Mouse (Mus musculus) MEL (cell line): ENCODE data around the gene E130208F15Rik. TPM values are rescaled to one million over a fixed set of nuclear protein-coding genes. Genes with fewer than 3 reads are reported as not detected.

Experiments
- DNase-seq: peaks from one replicate; pipeline ENCODE4 v3.0.0; 2011; ENCODE audit warnings: low read depth, low spot score
- H3K27ac ChIP-seq: 2 replicates; pipeline ENCODE4 v1.5.1; 2012; ENCODE audit warnings: low read depth, mild to moderate bottlenecking, control low read depth, low read length, moderate library complexity; ENCODE audit not compliant: control insufficient read depth
- H3K27me3 ChIP-seq, 2 experiments: fragments of 150-350 bp in 1 of 2; sonication (generic) in 1 of 2; 2 replicates each; pipeline ENCODE4 v1.6.1; 2012; ENCODE audit warnings: low read length in 2 of 2, mild to moderate bottlenecking in 2 of 2, improper control_type of control experiment in 1 of 2, moderate library complexity in 1 of 2; ENCODE audit not compliant: insufficient read depth in 2 of 2, control insufficient read depth in 1 of 2
- H3K36me3 ChIP-seq, 2 experiments: 2 replicates each; pipeline ENCODE4 v1.6.1; 2012 to 2014; ENCODE audit warnings: low read length in 2 of 2, improper control_type of control experiment in 1 of 2, inconsistent platforms in 1 of 2, mild to moderate bottlenecking in 1 of 2; ENCODE audit not compliant: insufficient read depth in 2 of 2, control insufficient read depth in 1 of 2
- H3K4me1 ChIP-seq, 2 experiments: fragments of 150-350 bp in 1 of 2; sonication (generic) in 1 of 2; 2 replicates each; pipeline ENCODE4 v1.6.1; 2012; ENCODE audit warnings: low read length in 2 of 2, improper control_type of control experiment in 1 of 2, mild to moderate bottlenecking in 1 of 2; ENCODE audit not compliant: insufficient read depth in 2 of 2, control insufficient read depth in 1 of 2
- H3K4me3 ChIP-seq, 2 experiments: fragments of 150-350 bp in 1 of 2; sonication (generic) in 1 of 2; 2 replicates each; pipeline ENCODE4 v1.5.1; 2012; ENCODE audit warnings: low read depth in 2 of 2, low read length in 2 of 2, mild to moderate bottlenecking in 2 of 2, moderate library complexity in 2 of 2, control low read depth in 1 of 2, improper control_type of control experiment in 1 of 2; ENCODE audit not compliant: control insufficient read depth in 1 of 2, insufficient read depth in 1 of 2
- H3K79me2 ChIP-seq: 2 replicates; pipeline ENCODE4 v1.6.1; 2012; ENCODE audit warnings: mild to moderate bottlenecking, low read length, moderate library complexity; ENCODE audit not compliant: control insufficient read depth, poor library complexity, insufficient read depth
- H3K9ac ChIP-seq: 2 replicates; pipeline ENCODE4 v1.6.1; 2012; ENCODE audit warnings: low read depth, mild to moderate bottlenecking, control low read depth, low read length, moderate library complexity; ENCODE audit not compliant: control insufficient read depth, poor library complexity, severe bottlenecking
- H3K9me3 ChIP-seq: fragments of 150-350 bp; sonication (generic); replicated peaks from 2 replicates; pipeline ENCODE4 v1.6.1; 2012; ENCODE audit warnings: mild to moderate bottlenecking, low read length, improper control_type of control experiment, moderate library complexity; ENCODE audit not compliant: insufficient read depth
- BHLHE40 ChIP-seq: IDR thresholded peaks from 2 replicates; pipeline ENCODE4 v1.6.1; 2012; ENCODE audit warnings: low read depth, mild to moderate bottlenecking, inconsistent platforms, low read length, improper control_type of control experiment, borderline replicate concordance
- E2F4 ChIP-seq: IDR thresholded peaks from 2 replicates; pipeline ENCODE4 v1.6.1; 2011; ENCODE audit warnings: low read depth, low read length, improper control_type of control experiment, borderline replicate concordance
- ELF1 ChIP-seq: IDR thresholded peaks from 2 replicates; pipeline ENCODE4 v1.6.1; 2014; ENCODE audit warnings: low read depth, mild to moderate bottlenecking, inconsistent platforms, low read length, improper control_type of control experiment, moderate library complexity
- ETS1 ChIP-seq: IDR thresholded peaks from 2 replicates; pipeline ENCODE4 v1.6.1; 2012; ENCODE audit warnings: low read depth, mild to moderate bottlenecking, inconsistent platforms, low read length, improper control_type of control experiment, moderate library complexity
- GATA1 ChIP-seq: IDR thresholded peaks from 2 replicates; pipeline ENCODE4 v1.6.1; 2011; ENCODE audit warnings: low read depth, low read length, improper control_type of control experiment
- KAT2A ChIP-seq: conservative IDR thresholded peaks from 2 replicates; pipeline ENCODE4 v1.6.1; 2012; ENCODE audit warnings: low read depth, low read length, improper control_type of control experiment, inconsistent platforms
- MAFK ChIP-seq: IDR thresholded peaks from 2 replicates; pipeline ENCODE4 v1.6.1; 2011; ENCODE audit warnings: low read depth, mild to moderate bottlenecking, low read length, improper control_type of control experiment, borderline replicate concordance
- MAX ChIP-seq: IDR thresholded peaks from 2 replicates; pipeline ENCODE4 v1.6.1; 2011; ENCODE audit warnings: low read length, improper control_type of control experiment
- MXI1 ChIP-seq: IDR thresholded peaks from 2 replicates; pipeline ENCODE4 v1.6.1; 2011; ENCODE audit warnings: mild to moderate bottlenecking, low read depth, low read length, improper control_type of control experiment
- MYB ChIP-seq: IDR thresholded peaks from 2 replicates; pipeline ENCODE4 v1.6.1; 2011; ENCODE audit warnings: mild to moderate bottlenecking, low read depth, low read length, improper control_type of control experiment
- MYC ChIP-seq: IDR thresholded peaks from 2 replicates; pipeline ENCODE4 v1.6.1; 2011; ENCODE audit warnings: low read depth, mild to moderate bottlenecking, low read length, improper control_type of control experiment, moderate library complexity
- NRF1 ChIP-seq: IDR thresholded peaks from 2 replicates; pipeline ENCODE4 v1.6.1; 2014; ENCODE audit warnings: low read depth, mild to moderate bottlenecking, inconsistent platforms, low read length, improper control_type of control experiment, moderate library complexity; ENCODE audit not compliant: poor library complexity, insufficient read depth, severe bottlenecking
- RCOR1 ChIP-seq: IDR thresholded peaks from 2 replicates; pipeline ENCODE4 v1.6.1; 2012; ENCODE audit warnings: low read depth, mild to moderate bottlenecking, inconsistent platforms, low read length, improper control_type of control experiment
- SIN3A ChIP-seq: IDR thresholded peaks from 2 replicates; pipeline ENCODE4 v1.6.1; 2012; ENCODE audit warnings: low read length, improper control_type of control experiment, inconsistent platforms
- TCF12 ChIP-seq: IDR thresholded peaks from 2 replicates; pipeline ENCODE4 v1.6.1; 2014; ENCODE audit warnings: low read depth, mild to moderate bottlenecking, inconsistent platforms, low read length, improper control_type of control experiment, moderate library complexity
- USF1 ChIP-seq: IDR thresholded peaks from 2 replicates; pipeline ENCODE4 v1.6.1; 2014; ENCODE audit warnings: low read depth, mild to moderate bottlenecking, inconsistent platforms, low read length, improper control_type of control experiment, moderate library complexity
- USF2 ChIP-seq, 2 experiments: IDR thresholded peaks; 2 replicates each; pipeline ENCODE4 v1.6.1; 2011 to 2012; ENCODE audit warnings: improper control_type of control experiment in 2 of 2, low read length in 2 of 2, borderline replicate concordance in 1 of 2, inconsistent platforms in 1 of 2, low read depth in 1 of 2, mild to moderate bottlenecking in 1 of 2; ENCODE audit not compliant: insufficient read depth in 1 of 2
- polyA plus RNA-seq, 2 experiments: library from polyadenylated mRNA; stranded (reverse) in 1 of 2; unstranded in 1 of 2; fragments of >175 nt in 1 of 2; fragments of >200 nt in 1 of 2; gene quantifications; 2 replicates each; pipeline versions ENCODE4 v1.2.1 to v1.2.4; 2012; ENCODE audit warnings: low replicate concordance in 2 of 2, low read depth in 1 of 2; ENCODE audit not compliant: insufficient read length in 2 of 2, insufficient read depth in 1 of 2, missing spikeins in 1 of 2
- total RNA-seq: library from RNA; depleted of rRNA; stranded (reverse); fragments of 300-350 nt; gene quantifications from 2 replicates; pipeline ENCODE4 v1.2.3, GENCODE M21; 2012

E130208F15Rik gene
- total and polyA plus RNA-seq, 3 experiments = 0.96 to 3.2 TPM; not detected in 1

DNA sequence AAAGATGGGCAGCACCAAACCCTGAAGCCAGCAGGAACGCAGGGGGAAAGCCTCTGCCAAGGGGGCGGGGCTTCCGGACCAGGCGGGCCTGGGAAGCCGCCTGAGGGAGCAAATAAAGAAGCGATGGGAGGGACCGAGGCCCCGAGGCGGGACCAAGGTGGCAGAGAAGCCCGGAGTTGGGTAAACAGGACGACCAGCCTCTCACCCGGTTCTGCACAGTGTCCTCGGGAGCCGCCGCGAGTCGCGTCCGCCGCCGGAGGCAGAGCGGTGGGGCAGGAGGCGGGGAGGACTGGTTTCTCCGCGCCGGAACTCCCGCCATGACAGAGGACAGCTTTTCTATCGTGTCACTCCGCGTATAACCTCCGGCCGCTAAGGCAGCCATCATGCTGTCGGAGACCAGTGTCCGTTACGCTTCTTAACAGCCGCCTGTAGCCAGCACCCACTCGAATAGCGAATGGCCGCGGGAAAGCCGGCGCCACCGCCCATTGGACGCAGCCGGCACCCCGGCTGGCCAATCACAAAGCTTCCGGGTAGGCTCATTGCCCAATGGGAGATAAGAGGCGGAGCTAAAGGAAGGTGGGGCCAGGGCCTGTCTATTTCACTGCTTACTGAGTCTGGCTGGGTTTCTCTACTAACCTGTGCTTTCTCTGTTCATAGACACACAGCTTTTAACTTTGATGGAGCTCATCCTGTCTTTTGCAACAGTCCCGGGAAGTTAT lies 41.4 kb upstream of the E130208F15Rik start, which contains the start of the genes Thap8 and Wdr62 (continued):
- no peak for TF ChIP-seq ETS1
- peak; percentile 77 for TF ChIP-seq MYB
- TF ChIP-seq KAT2A = no peak
- no peak for TF ChIP-seq RCOR1
- TF ChIP-seq NRF1 = 0 out of 2 replicates have a peak, but pooled peaks have one; percentile 15
- TF ChIP-seq USF1 = 0 out of 2 replicates have a peak, but pooled peaks have one; percentile 7
- TF ChIP-seq, all 39 proteins: peak for 19

- Histone ChIP-seq H3K36me3 (peaks cover 0 to 11% of the 10 kb centered on the region in 2 experiments; a peak in 2 of 4 replicates), H3K27ac (peak overlapping the region; percentile 96), H3K4me3 (peak overlapping the region; percentile 71 to 80), H3K9ac (peak overlapping the region; percentile 71), H3K27me3 (no peaks in the 10 kb centered on the region), H3K4me1 (peaks cover 0 to 8% of the 10 kb centered on the region in 2 experiments; a peak in 1 of 4 replicates), H3K79me2 (peaks cover 10% of the 10 kb centered on the region), H3K9me3 (no peaks in the 10 kb centered on the region)
- peak; percentile 94 for DNase-seq
- no peak for TF ChIP-seq E2F4
- peak; percentile 79; the same call in 1 of the 2 replicates for TF ChIP-seq BHLHE40
- 0 out of 2 replicates have a peak, but pooled peaks have one; percentile 32 for TF ChIP-seq TCF12
- no peak for TF ChIP-seq GATA1
- TF ChIP-seq MYC = peak; percentile 79
- TF ChIP-seq MXI1 = peak; percentile 83; the same call in 1 of the 2 replicates
- no peak; the same call in none of the 2 replicates for TF ChIP-seq ELF1
- peak; percentile 54 to 88; a peak in 3 of 4 replicates for TF ChIP-seq USF2 (IDR thresholded peaks at IDR 0.05; ENCODE audit: borderline replicate concordance in 1 of 2, insufficient read depth in 1 of 2, low read depth in 1 of 2, low read length in 2 of 2)
- peak; percentile 74 for TF ChIP-seq NRF1
- peak; percentile 67; the same call in 1 of the 2 replicates for TF ChIP-seq MAFK
- peak; percentile 99 for TF ChIP-seq MAX
- peak; percentile 23 for TF ChIP-seq SIN3A
- TF ChIP-seq USF1 = peak; percentile 98
These were observed 40.8 kb upstream of the E130208F15Rik start for GRCm38 (mm10) chr7:30280670-30281138.
